Mouse (Mus musculus): ENCODE data around the gene Uaca. TPM values are rescaled to one million over a fixed set of nuclear protein-coding genes. Genes with fewer than 3 reads are reported as not detected.

Gene Uaca
- polyA plus RNA-seq, 2 experiments, result 0.62 to 1.9 TPM

DNA sequence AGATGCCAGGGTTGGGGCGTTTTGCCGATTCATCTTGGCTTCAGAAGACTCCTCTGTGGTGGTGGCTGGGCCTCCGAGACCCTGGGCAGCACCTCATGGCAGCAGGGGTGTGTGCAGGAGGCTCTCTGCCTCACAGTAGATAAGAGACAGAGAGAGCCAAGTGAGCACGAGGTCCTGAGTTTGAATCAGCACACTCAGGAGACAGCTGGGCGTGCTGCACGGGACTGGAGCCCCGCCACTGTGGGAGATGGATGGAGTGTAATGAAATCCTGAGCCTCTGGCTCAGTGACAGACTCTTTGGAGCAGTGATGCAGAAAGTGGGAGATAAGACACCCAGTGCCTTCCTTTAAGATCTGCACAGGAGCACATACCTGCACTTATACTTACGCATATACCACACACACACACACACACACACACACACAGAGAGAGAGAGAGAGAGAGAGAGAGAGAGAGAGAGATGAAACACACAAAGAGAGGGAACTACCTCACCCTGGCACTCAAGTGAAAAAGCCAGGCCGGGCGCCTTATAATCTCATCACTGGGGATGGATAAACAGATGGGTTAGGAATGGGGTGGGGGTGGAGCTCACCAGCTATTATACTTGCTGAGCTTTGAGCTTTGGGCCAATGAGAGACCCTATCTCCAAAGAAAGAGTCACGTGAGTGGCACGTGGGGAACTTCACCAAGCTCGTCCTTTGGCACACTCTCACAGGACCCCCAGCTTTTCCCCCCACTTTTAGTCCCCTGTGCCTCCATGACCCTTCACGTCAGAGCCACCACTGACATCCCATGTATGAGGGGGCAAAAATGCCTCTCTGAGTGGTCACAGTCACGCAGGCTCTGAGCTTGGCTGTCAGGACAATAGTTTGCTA lies 37.2 kb upstream of the Uaca start:
- Histone ChIP-seq H3K36me3 (replicated peaks; ENCODE audit: control insufficient read depth, insufficient read depth, low read depth) (no peaks in the 10 kb centered on the region), H3K27me3 (ENCODE audit: control insufficient read depth, insufficient read depth, low read length) (no peaks in the 10 kb centered on the region), H3K27ac (no peak overlapping the region), H3K9me3 (ENCODE audit: control insufficient read depth, low read length) (no peaks in the 10 kb centered on the region), H3K4me2 (ENCODE audit: low read depth) (no peak overlapping the region), H3K9ac (replicated peaks) (no peak overlapping the region), H3K4me3 (ENCODE audit: insufficient read depth in 1 of 2, low read depth in 2 of 2, low read length in 2 of 2) (no peak overlapping the region), H3K4me1 (replicated peaks; ENCODE audit: control insufficient read depth in 2 of 2, insufficient read depth in 2 of 2, low read length in 1 of 2) (peaks cover 0 to 2% of the 10 kb centered on the region in 2 experiments; a peak in 1 of 4 replicates)
- DNase-seq (ENCODE audit: low read depth in 3 of 3, low spot score in 3 of 3), result no peak
- WGBS (ENCODE audit: insufficient replicate concordance), result 54% methylated on average over 15 of the region's 15 CpGs
- ATAC-seq (ENCODE audit: insufficient read depth), result no peak
- TF ChIP-seq EP300 (IDR thresholded peaks at IDR 0.05; ENCODE audit: low read depth), result no peak
- no peak for TF ChIP-seq CTCF (IDR thresholded peaks at IDR 0.05; ENCODE audit: low read depth)

DNA sequence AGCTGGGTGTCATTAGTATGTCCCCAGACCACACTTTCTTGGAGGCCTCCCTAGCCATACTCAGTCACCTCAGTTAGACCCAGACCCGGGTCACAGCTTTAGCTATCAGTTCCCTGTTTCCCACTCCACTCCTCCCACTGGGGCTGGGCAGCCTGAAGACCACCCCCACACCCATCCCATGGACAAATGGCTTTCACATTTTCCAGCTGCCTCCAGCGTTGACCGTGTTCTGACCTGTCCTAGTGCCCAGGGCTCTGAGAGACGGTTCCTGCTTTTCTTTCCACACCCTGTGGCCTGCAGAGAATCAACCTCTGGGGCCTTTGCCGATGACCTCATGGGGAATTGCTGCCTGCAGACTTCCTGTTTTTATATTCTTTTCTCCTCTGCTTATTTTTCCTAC lies 36.5 kb upstream of the Uaca start:
- DNase-seq (ENCODE audit: low read depth in 3 of 3, low spot score in 3 of 3) (no peak), ATAC-seq (ENCODE audit: insufficient read depth) (no peak)
- Histone ChIP-seq H3K27ac (no peak overlapping the region), H3K4me3 (ENCODE audit: insufficient read depth in 1 of 2, low read depth in 2 of 2, low read length in 2 of 2) (no peak overlapping the region), H3K9me3 (ENCODE audit: control insufficient read depth, low read length) (no peaks in the 10 kb centered on the region), H3K4me2 (ENCODE audit: low read depth) (no peak overlapping the region), H3K27me3 (ENCODE audit: control insufficient read depth, insufficient read depth, low read length) (no peaks in the 10 kb centered on the region), H3K4me1 (replicated peaks; ENCODE audit: control insufficient read depth in 2 of 2, insufficient read depth in 2 of 2, low read length in 1 of 2) (peaks cover 0 to 2% of the 10 kb centered on the region in 2 experiments; a peak in 1 of 4 replicates), H3K36me3 (replicated peaks; ENCODE audit: control insufficient read depth, insufficient read depth, low read depth) (no peaks in the 10 kb centered on the region), H3K9ac (replicated peaks) (no peak overlapping the region)
- TF ChIP-seq EP300 (IDR thresholded peaks at IDR 0.05; ENCODE audit: low read depth) (no peak), CTCF (IDR thresholded peaks at IDR 0.05; ENCODE audit: low read depth) (no peak)
- WGBS (ENCODE audit: insufficient replicate concordance), result 17% methylated on average over 5 of the region's 5 CpGs

DNA sequence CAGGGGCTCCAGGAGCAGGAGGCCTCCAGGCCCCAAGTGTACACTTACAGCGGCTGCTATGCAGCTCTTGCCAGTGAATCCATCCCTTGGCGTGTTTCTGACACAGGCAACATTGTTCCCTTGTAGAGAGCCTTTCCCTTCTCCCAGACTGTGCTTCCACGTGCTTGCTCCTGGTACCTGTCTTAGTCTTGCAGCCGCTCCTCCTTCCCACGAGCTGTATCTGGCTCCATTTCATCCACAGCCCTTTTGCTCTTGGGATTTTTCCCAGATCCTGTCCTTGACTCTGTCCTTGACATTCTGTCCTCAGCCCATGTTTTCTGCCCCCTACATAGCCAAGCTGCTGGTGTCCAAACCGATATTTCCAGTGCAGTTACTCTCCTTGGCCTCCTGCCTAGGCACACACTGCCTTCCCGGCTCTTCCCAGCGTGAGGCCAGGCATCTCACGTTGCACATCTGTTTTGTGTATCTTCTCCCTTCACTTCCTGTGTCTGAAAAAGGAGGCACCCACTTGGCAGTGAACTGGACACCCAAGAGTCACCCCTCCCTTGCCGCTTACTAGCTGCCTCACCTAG lies 34.8 kb upstream of the Uaca start:
- ATAC-seq (ENCODE audit: insufficient read depth) (no peak), DNase-seq (ENCODE audit: low read depth in 3 of 3, low spot score in 3 of 3) (no peak)
- Histone ChIP-seq H3K9ac (replicated peaks) (no peak overlapping the region), H3K4me3 (ENCODE audit: insufficient read depth in 1 of 2, low read depth in 2 of 2, low read length in 2 of 2) (no peak overlapping the region), H3K27me3 (ENCODE audit: control insufficient read depth, insufficient read depth, low read length) (no peaks in the 10 kb centered on the region), H3K9me3 (ENCODE audit: control insufficient read depth, low read length) (no peaks in the 10 kb centered on the region), H3K36me3 (replicated peaks; ENCODE audit: control insufficient read depth, insufficient read depth, low read depth) (no peaks in the 10 kb centered on the region), H3K4me2 (ENCODE audit: low read depth) (no peak overlapping the region), H3K27ac (no peak overlapping the region), H3K4me1 (replicated peaks; ENCODE audit: control insufficient read depth in 2 of 2, insufficient read depth in 2 of 2, low read length in 1 of 2) (peaks cover 0 to 2% of the 10 kb centered on the region in 2 experiments; a peak in 1 of 4 replicates)
- TF ChIP-seq EP300 (IDR thresholded peaks at IDR 0.05; ENCODE audit: low read depth) (no peak), CTCF (IDR thresholded peaks at IDR 0.05; ENCODE audit: low read depth) (no peak)
- WGBS (ENCODE audit: insufficient replicate concordance), result 59% methylated on average over 10 of the region's 10 CpGs

DNA sequence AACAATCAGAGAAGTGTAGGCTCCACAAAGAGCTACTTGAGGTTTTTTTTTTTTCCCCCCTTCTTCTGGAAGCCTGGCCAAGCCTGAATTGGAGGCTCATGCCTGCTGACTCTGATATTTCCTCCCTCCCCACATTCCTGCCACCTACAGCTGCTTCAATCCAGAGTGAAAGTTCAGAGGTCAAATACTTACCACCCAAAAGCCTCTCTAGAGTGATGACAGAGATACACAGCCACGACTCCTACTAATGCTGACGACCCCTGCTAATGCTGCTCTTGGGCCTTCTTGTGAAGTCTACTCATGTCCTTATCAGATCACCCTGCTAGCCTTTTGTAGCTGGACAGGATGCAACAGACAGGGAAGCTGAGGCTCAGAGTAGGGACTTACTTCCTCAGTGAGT lies 29.2 kb upstream of the Uaca start:
- Histone ChIP-seq H3K4me1 (replicated peaks; ENCODE audit: control insufficient read depth in 2 of 2, insufficient read depth in 2 of 2, low read length in 1 of 2) (0 out of 4 replicates have a peak, but pooled peaks cover 0 to 2% of the 10 kb centered on the region in 2 experiments), H3K36me3 (replicated peaks; ENCODE audit: control insufficient read depth, insufficient read depth, low read depth) (no peaks in the 10 kb centered on the region), H3K27ac (no peak overlapping the region), H3K4me2 (ENCODE audit: low read depth) (no peak overlapping the region), H3K27me3 (ENCODE audit: control insufficient read depth, insufficient read depth, low read length) (no peaks in the 10 kb centered on the region), H3K9ac (replicated peaks) (no peak overlapping the region), H3K9me3 (ENCODE audit: control insufficient read depth, low read length) (no peaks in the 10 kb centered on the region), H3K4me3 (ENCODE audit: insufficient read depth in 1 of 2, low read depth in 2 of 2, low read length in 2 of 2) (no peak overlapping the region)
- DNase-seq (ENCODE audit: low read depth in 3 of 3, low spot score in 3 of 3) (no peak), ATAC-seq (ENCODE audit: insufficient read depth) (no peak)
- TF ChIP-seq EP300 (IDR thresholded peaks at IDR 0.05; ENCODE audit: low read depth) (no peak), CTCF (IDR thresholded peaks at IDR 0.05; ENCODE audit: low read depth) (no peak)
- 9% methylated on average over 2 of the region's 2 CpGs for WGBS (ENCODE audit: insufficient replicate concordance)

DNA sequence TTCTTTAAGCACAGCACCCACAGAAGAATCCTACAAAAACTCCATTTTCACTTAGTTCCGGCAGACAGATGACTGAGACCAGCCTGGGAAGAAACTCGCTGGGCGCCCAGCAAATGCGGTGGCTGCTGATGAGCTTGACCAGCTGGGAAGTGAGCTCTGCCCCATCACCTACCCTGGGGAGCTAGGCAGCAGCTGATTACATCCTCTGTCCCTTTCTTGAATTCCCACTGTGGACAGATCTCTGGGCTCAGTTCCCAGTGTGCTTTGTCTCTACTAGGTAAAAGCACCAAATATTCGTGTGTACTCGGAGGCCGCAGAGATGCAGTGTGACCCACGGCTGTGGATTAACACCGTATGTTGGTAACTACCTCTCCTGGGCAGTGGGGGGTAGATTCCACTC lies 25.9 kb upstream of the Uaca start:
- Histone ChIP-seq H3K27me3 (ENCODE audit: control insufficient read depth, insufficient read depth, low read length) (no peaks in the 10 kb centered on the region), H3K36me3 (replicated peaks; ENCODE audit: control insufficient read depth, insufficient read depth, low read depth) (no peaks in the 10 kb centered on the region), H3K27ac (no peak overlapping the region), H3K4me1 (replicated peaks; ENCODE audit: control insufficient read depth in 2 of 2, insufficient read depth in 2 of 2, low read length in 1 of 2) (0 out of 4 replicates have a peak, but pooled peaks cover 0 to 2% of the 10 kb centered on the region in 2 experiments), H3K4me2 (ENCODE audit: low read depth) (no peak overlapping the region), H3K9ac (replicated peaks) (no peak overlapping the region), H3K4me3 (ENCODE audit: insufficient read depth in 1 of 2, low read depth in 2 of 2, low read length in 2 of 2) (no peak overlapping the region), H3K9me3 (ENCODE audit: control insufficient read depth, low read length) (no peaks in the 10 kb centered on the region)
- ATAC-seq (ENCODE audit: insufficient read depth) (no peak), DNase-seq (ENCODE audit: low read depth in 3 of 3, low spot score in 3 of 3) (no peak)
- no peak for TF ChIP-seq EP300 (IDR thresholded peaks at IDR 0.05; ENCODE audit: low read depth)
- no peak for TF ChIP-seq CTCF (IDR thresholded peaks at IDR 0.05; ENCODE audit: low read depth)
- 81% methylated on average over 9 of the region's 9 CpGs for WGBS (ENCODE audit: insufficient replicate concordance)

Measured in liver, embryonic 14.5 days (tissue).